In genomic region chr7:27165696-27166095, GRCm38 (mm10) we compare ENCODE assay signal across 8 mouse cellular contexts. TPM values are rescaled to one million over a fixed set of nuclear protein-coding genes. Genes with fewer than 3 reads are reported as not detected.
DNase-seq lines count a peak whose midpoint lies in the region; ATAC-seq lines count a peak whose summit lies in the region.

No protein-coding gene starts in this region.

- peak overlapping the region; percentile 87 for H3K9ac ChIP-seq in kidney, embryonic 14.5 days (ENCODE audit: low read depth, low read length)
- H3K9ac ChIP-seq in hindbrain, embryonic 11.5 days (ENCODE audit: low read depth, low read length): peak overlapping the region; percentile 60
- H3K9ac ChIP-seq in midbrain, embryonic 12.5 days (replicated peaks): peak overlapping the region; percentile 84

- DNase-seq in kidney, adult 11 months: no peak
- DNase-seq in Muller cell, postnatal 12 days (ENCODE audit: inconsistent ontology term): peak; percentile 18
- no peak for DNase-seq in hindbrain, embryonic 11.5 days (ENCODE audit: low spot score)
- DNase-seq in spleen, adult 18-20 months: no peak
- DNase-seq in layer of hippocampus, adult 11-12 months (ENCODE audit: low spot score): no peak

- no peak for ATAC-seq in kidney, embryonic 14.5 days (ENCODE audit: low FRiP score, low TSS enrichment)
- no peak for ATAC-seq in hindbrain, embryonic 11.5 days (ENCODE audit: low FRiP score)
- no peak for ATAC-seq in midbrain, embryonic 12.5 days (ENCODE audit: low FRiP score, low read depth)
- ATAC-seq in activated CD4-positive, CD25-positive, alpha-beta regulatory T cell, adult 4 months: no peak

- H3K27me3 ChIP-seq in kidney, embryonic 14.5 days (ENCODE audit: control insufficient read depth, insufficient read depth, low read length): no peaks in the 10 kb centered on the region
- H3K27me3 ChIP-seq in hindbrain, embryonic 11.5 days (ENCODE audit: control insufficient read depth, insufficient read depth, low read length): no peaks in the 10 kb centered on the region
- H3K27me3 ChIP-seq in midbrain, embryonic 12.5 days: no peaks in the 10 kb centered on the region

- no peaks in the 10 kb centered on the region for H3K9me3 ChIP-seq in kidney, embryonic 14.5 days (ENCODE audit: control insufficient read depth, low read length)
- H3K9me3 ChIP-seq in hindbrain, embryonic 11.5 days (ENCODE audit: control insufficient read depth, low read length): no peaks in the 10 kb centered on the region
- H3K9me3 ChIP-seq in midbrain, embryonic 12.5 days: no peaks in the 10 kb centered on the region

- H3K4me2 ChIP-seq in kidney, embryonic 14.5 days (replicated peaks; ENCODE audit: low read depth, low read length): peak overlapping the region; percentile 51
- peak overlapping the region; percentile 46 for H3K4me2 ChIP-seq in hindbrain, embryonic 11.5 days (replicated peaks; ENCODE audit: low read depth, low read length)
- H3K4me2 ChIP-seq in midbrain, embryonic 12.5 days (replicated peaks): peak overlapping the region; percentile 78

- H3K4me3 ChIP-seq in kidney, embryonic 14.5 days (ENCODE audit: low read length): peak overlapping the region; percentile 73
- H3K4me3 ChIP-seq in hindbrain, embryonic 11.5 days (ENCODE audit: low read depth, low read length): peak overlapping the region; percentile 65
- peak overlapping the region; percentile 78 for H3K4me3 ChIP-seq in midbrain, embryonic 12.5 days

- H3K4me1 ChIP-seq in kidney, embryonic 14.5 days (ENCODE audit: control insufficient read depth, insufficient read depth, low read length): peaks cover 38% of the 10 kb centered on the region
- peaks cover 22% of the 10 kb centered on the region for H3K4me1 ChIP-seq in hindbrain, embryonic 11.5 days (replicated peaks; ENCODE audit: control insufficient read depth, insufficient read depth, low read length)
- peaks cover 58% of the 10 kb centered on the region for H3K4me1 ChIP-seq in midbrain, embryonic 12.5 days

- peaks cover 41% of the 10 kb centered on the region; the same call in 1 of the 2 replicates for H3K36me3 ChIP-seq in kidney, embryonic 14.5 days (ENCODE audit: control insufficient read depth, insufficient read depth, low read length)
- peaks cover 5% of the 10 kb centered on the region; the same call in 1 of the 2 replicates for H3K36me3 ChIP-seq in hindbrain, embryonic 11.5 days (ENCODE audit: control insufficient read depth, insufficient read depth, low read length)
- peaks cover 41% of the 10 kb centered on the region for H3K36me3 ChIP-seq in midbrain, embryonic 12.5 days

- 2% methylated on average over 8 of the region's 8 CpGs for WGBS in kidney, embryonic 14.5 days
- 6% methylated on average over 8 of the region's 8 CpGs for WGBS in hindbrain, embryonic 11.5 days
- 3% methylated on average over 8 of the region's 8 CpGs for WGBS in midbrain, embryonic 12.5 days

- H3K27ac ChIP-seq in kidney, embryonic 14.5 days (ENCODE audit: low read depth, low read length): peak overlapping the region; percentile 97
- peak overlapping the region; percentile 98 for H3K27ac ChIP-seq in hindbrain, embryonic 11.5 days (ENCODE audit: low read depth, low read length)
- H3K27ac ChIP-seq in midbrain, embryonic 12.5 days (replicated peaks): peak overlapping the region; percentile 99

RNA-seq across cellular contexts. Expression of gene Egln2, which starts 0.9 kb away (rescaled TPM):
- 33.1 and 37.8 TPM in 2 replicates for polyA plus RNA-seq in kidney, embryonic 14.5 days (2014; fragmentation: Nextera tagmentation; extraction: Ambion mirVana)
- polyA plus RNA-seq in hindbrain, embryonic 11.5 days (2014; fragmentation: Nextera tagmentation; extraction: Ambion mirVana): 37.2 and 43.2 TPM in 2 replicates
- 94.2 and 100 TPM in 2 replicates for polyA plus RNA-seq in midbrain, embryonic 12.5 days (2016; fragmentation: Nextera tagmentation; extraction: Ambion mirVana)
- polyA plus RNA-seq in activated CD4-positive, CD25-positive, alpha-beta regulatory T cell, adult 4 months (2017; shearing (Covaris generic)): 10 to 100 TPM; 12.4 to 14.3 TPM

RNA-seq across cellular contexts. Expression of gene Cyp2t4, which starts 12.2 kb away (rescaled TPM):
- not detected in 2 replicates for polyA plus RNA-seq in kidney, embryonic 14.5 days (2014; fragmentation: Nextera tagmentation; extraction: Ambion mirVana)
- 0.11 TPM in 1 of 2 replicates, not detected in the other for polyA plus RNA-seq in hindbrain, embryonic 11.5 days (2014; fragmentation: Nextera tagmentation; extraction: Ambion mirVana)
- 0.18 and 0.27 TPM in 2 replicates for polyA plus RNA-seq in midbrain, embryonic 12.5 days (2016; fragmentation: Nextera tagmentation; extraction: Ambion mirVana)
- under 1 TPM in 1 of 2 experiments, not detected in 1; 0.41 TPM for polyA plus RNA-seq in activated CD4-positive, CD25-positive, alpha-beta regulatory T cell, adult 4 months (2017; shearing (Covaris generic))

RNA-seq across cellular contexts. Expression of gene Rab4b, which starts 13.0 kb away (rescaled TPM):
- 51.5 and 60.2 TPM in 2 replicates for polyA plus RNA-seq in kidney, embryonic 14.5 days (2014; fragmentation: Nextera tagmentation; extraction: Ambion mirVana)
- 68.9 and 75.4 TPM in 2 replicates for polyA plus RNA-seq in hindbrain, embryonic 11.5 days (2014; fragmentation: Nextera tagmentation; extraction: Ambion mirVana)
- polyA plus RNA-seq in midbrain, embryonic 12.5 days (2016; fragmentation: Nextera tagmentation; extraction: Ambion mirVana): 82.9 and 83.0 TPM in 2 replicates
- 100 to 1,000 TPM; 126 to 166 TPM for polyA plus RNA-seq in activated CD4-positive, CD25-positive, alpha-beta regulatory T cell, adult 4 months (2017; shearing (Covaris generic))

RNA-seq across cellular contexts. Expression of gene Gm21983, which starts 15.2 kb away (rescaled TPM):
- not detected in 2 replicates for polyA plus RNA-seq in kidney, embryonic 14.5 days (2014; fragmentation: Nextera tagmentation; extraction: Ambion mirVana)
- 0.39 TPM in 1 of 2 replicates, not detected in the other for polyA plus RNA-seq in hindbrain, embryonic 11.5 days (2014; fragmentation: Nextera tagmentation; extraction: Ambion mirVana)
- 0.59 TPM in 1 of 2 replicates, not detected in the other for polyA plus RNA-seq in midbrain, embryonic 12.5 days (2016; fragmentation: Nextera tagmentation; extraction: Ambion mirVana)
- polyA plus RNA-seq in activated CD4-positive, CD25-positive, alpha-beta regulatory T cell, adult 4 months (2017; shearing (Covaris generic)): under 1 TPM in 1 of 2 experiments, not detected in 1; 0.52 TPM

RNA-seq across cellular contexts. Expression of gene Mia, which starts 15.3 kb away (rescaled TPM):
- 24.5 and 30.8 TPM in 2 replicates for polyA plus RNA-seq in kidney, embryonic 14.5 days (2014; fragmentation: Nextera tagmentation; extraction: Ambion mirVana)
- polyA plus RNA-seq in hindbrain, embryonic 11.5 days (2014; fragmentation: Nextera tagmentation; extraction: Ambion mirVana): 3.4 and 3.7 TPM in 2 replicates
- 5.1 and 11.1 TPM in 2 replicates for polyA plus RNA-seq in midbrain, embryonic 12.5 days (2016; fragmentation: Nextera tagmentation; extraction: Ambion mirVana)
- polyA plus RNA-seq in activated CD4-positive, CD25-positive, alpha-beta regulatory T cell, adult 4 months (2017; shearing (Covaris generic)): under 1 TPM in 1 of 2 experiments, not detected in 1; 0.34 TPM
